Mouse (Mus musculus) small intestine, adult 2 months (tissue): ENCODE results near the gene Fen1.

Source experiments
- CTCF ChIP-seq: fragments of 200-500 bp; IDR thresholded peaks from 2 replicates; pipeline ENCODE4 v1.5.1; 2012; ENCODE audit warnings: low read depth, mild to moderate bottlenecking, control low read depth, inconsistent platforms, low read length, moderate library complexity, mixed read lengths; ENCODE audit not compliant: insufficient replicate concordance, insufficient read length; ENCODE audit errors: extremely low read depth
- POLR2A ChIP-seq: fragments of 200-500 bp; IDR thresholded peaks from 2 replicates; pipeline ENCODE4 v1.6.1; 2012; ENCODE audit warnings: low read depth, mild to moderate bottlenecking, control low read depth, inconsistent platforms, low read length, moderate library complexity

DNA sequence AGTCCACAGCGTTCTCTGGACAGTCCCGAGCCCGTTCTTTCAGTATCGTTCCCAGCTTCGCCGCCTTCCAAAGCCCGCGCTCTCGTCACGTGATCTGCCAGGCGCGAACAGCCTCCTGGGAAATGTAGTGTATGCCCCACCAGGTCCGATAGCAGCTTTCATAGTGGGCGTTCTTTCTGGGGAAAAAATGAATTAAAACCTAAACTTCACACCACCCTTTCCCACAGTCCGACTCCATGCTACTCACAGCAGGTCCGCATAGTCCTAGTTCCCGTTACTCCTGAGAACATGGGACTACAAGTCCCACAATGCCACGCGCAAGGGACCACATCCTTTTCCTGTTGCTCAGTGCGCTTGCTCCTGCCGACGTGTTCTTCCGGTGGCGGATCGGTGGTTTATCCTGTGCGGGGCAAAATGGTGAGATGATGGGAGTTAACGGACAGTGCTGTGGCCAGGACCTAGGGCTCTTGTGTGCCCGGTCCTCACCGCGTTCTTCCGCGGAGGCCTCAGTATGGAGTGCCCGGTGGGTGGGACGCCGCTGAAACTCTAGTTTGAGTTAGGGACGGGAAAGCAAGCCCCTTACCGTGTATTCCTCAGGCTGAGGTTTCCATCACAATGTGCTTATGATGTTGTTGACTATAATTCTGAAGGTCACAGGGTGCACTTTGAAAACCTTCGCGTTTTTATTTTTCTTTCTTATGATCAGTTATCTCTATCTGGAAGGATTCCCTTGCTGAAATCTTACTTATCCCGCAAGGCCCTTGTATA is at the start of gene Fen1, which contains the start of gene Tmem258:
- no peak for TF ChIP-seq CTCF
- TF ChIP-seq POLR2A, result peak; percentile 40
